Mouse (Mus musculus) liver, adult 2 months (tissue): ENCODE results near the gene Sec1.

Experiments
- CTCF ChIP-seq: fragments of 200-500 bp; IDR thresholded peaks from 2 replicates; pipeline ENCODE4 v1.5.1; 2011; ENCODE audit warnings: low read depth, low read length, control low read depth
- POLR2A ChIP-seq: fragments of 200-500 bp; IDR thresholded peaks from 2 replicates; pipeline ENCODE4 v1.6.1; 2011; ENCODE audit warnings: low read length, control low read depth; ENCODE audit not compliant: insufficient read depth; ENCODE audit errors: extremely low read depth

- TF ChIP-seq CTCF = no peak
- TF ChIP-seq POLR2A = no peak
Measured at GRCm38 (mm10) chr7:45716460-45716857, 22.3 kb upstream of the Sec1 start.
